Mouse (Mus musculus) spleen, postnatal 14 days (tissue): Measurements from ENCODE around the gene Procr.
"Not testable (repeated sequence)": the region's sequence is repeated elsewhere in the genome, so short reads cannot be mapped to it uniquely, and the experiment has no call there.

ENCODE experiments used
- DNase-seq, 2 experiments: peaks; one replicate each; pipeline ENCODE4 v3.0.0; 2021 to 2022; ENCODE audit warnings: low spot score in 2 of 2

Gene Procr

DNA sequence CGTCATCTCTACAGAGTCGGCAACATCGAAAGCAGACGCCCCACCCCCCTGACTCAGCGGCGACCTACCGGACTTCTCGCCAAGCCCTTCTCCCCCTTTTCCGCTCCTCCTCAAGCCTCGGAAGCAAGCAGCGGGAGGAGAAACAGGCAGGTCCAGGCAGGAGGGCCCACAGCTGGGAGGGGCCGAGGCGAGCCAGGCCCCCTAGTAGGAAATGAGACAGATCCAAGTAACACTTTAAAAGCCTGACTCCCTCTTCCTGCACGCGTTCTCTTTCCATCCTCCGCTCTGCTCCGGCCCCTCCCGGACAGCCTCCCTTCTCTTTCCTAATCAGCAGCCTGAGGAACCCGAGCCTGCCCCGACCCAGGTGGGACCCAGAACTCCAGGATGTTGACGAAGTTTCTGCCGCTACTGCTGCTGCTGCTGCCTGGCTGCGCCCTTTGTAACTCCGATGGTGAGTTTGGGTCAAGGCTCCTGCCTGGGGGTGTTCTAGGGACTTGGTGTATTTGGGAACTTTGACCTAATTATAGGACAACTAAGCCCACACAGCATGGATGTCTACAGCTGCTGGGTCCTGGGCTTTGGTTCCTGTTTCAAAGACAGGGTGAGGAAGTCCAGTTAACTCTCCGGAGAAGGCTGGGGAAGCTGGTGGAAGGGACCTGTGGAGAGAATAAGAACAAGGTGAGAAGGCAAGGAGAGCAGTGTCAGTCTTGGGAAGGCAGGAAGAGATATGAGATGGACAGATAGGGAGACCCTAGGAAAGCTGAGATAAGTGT lies at the start of gene Procr:
Procr (plus strand) TSS at position 104 of the 773 bp plus-strand sequence.
- no peak for DNase-seq

DNA sequence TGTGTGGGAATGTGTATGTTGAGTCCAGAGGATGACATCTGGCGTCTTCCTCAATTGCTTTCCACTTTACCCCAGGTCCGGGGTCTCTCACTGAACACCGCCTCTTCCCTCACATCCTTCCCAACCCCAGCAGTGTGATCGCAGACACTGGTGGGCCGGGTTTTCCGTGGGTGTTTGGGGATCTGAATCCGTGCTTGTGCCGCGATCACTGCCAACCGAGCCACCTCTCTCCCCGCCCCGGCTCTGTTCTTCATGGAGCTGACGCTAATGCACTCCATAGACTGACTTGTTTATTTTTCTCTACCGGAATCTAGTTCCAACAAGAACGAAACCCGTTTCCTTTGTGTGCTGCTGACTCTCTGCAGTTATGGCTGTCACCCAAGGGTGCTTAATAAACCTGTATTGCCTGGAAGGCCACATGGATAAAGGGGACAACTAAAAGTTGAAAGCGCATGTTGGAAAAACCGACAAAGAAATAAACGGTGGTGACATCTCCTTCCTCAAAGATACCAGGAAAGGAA lies 49.5 kb upstream of the Procr start:
- DNase-seq, result no peak

DNA sequence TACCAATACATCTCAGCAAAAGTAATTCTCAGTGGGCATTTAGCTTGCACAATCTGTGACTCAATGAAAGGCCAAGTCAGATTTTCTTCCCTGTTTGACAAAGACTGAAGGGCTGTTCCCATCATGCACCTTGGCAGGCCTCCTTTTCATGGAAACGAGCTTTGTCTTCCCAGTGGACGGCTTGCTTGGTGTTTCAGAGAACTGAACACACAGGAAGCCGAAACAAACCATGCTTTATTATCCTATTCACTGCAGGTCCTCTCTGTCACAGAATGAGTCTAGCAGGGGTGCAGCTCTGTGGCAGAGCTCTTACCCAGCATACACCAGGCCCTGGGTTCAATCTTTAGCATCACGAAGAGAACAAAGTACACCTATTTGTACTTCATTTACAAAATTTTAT lies 47.3 kb upstream of the Procr start:
- DNase-seq, result no peak

DNA sequence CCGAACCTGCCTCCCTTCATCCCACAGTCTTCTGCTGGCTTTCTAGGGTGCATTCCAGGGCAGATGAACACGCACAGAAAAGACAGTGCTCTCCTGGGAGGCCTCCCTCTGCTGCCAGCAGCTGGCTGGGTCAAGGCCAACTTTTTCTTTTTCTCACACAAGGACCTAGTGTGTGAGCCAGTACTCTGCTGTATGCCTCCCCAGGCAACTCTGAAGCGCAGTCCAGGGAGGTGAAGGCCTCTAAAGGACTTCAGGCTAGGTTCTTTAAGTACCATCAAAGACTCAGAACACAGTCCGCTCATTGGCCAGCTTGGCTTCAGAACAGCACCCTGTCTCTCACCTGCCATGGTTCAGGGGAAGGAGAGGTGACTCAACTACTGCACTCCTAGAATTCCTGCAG lies 43.7 kb upstream of the Procr start:
- DNase-seq, result no peak

GRCm38 (mm10) chr2:155710557-155710956 lies 40.4 kb upstream of the Procr start:
- no peak for DNase-seq

- no peak for DNase-seq
Measured at GRCm38 (mm10) chr2:155717082-155717990, 33.6 kb upstream of the Procr start.

GRCm38 (mm10) chr2:155720585-155720984 lies 30.3 kb upstream of the Procr start:
- no peak for DNase-seq

GRCm38 (mm10) chr2:155724036-155724435 lies 26.9 kb upstream of the Procr start:
- DNase-seq, result no peak

GRCm38 (mm10) chr2:155724526-155724925 lies 26.4 kb upstream of the Procr start:
- DNase-seq, result no peak

GRCm38 (mm10) chr2:155726302-155726701 lies 24.6 kb upstream of the Procr start:
- DNase-seq, result no peak

- DNase-seq, result no peak
Measured at GRCm38 (mm10) chr2:155727764-155728395, 23.0 kb upstream of the Procr start.

DNA sequence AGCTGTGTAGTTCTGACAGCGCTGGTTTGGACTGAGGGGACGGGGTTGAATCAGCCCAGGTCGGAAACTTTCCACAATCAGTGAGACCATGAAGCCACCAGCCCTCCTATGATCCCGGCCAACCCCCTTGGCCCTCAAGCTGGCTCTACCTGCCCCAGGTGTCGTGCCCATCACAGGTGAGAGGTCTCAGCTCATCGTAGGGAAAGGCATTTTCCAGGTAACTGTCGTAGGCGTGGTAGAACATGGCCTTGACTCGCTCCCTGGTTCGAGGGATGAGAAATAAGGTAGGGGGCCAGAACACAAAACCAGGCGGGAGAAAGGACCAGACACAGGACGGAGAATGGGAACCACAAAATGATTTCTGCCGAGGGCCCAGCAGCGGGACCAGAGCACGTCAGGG lies 22.2 kb upstream of the Procr start:
- DNase-seq, result no peak

GRCm38 (mm10) chr2:155729158-155729645 lies 21.7 kb upstream of the Procr start, which contains the start of gene Edem2:
Gene Edem2 (minus strand): TSS chr2:155729475.
- DNase-seq, result peak; percentile 76 to 85

- no peak for DNase-seq
Measured at GRCm38 (mm10) chr2:155735080-155735479, 15.8 kb upstream of the Procr start.

DNA sequence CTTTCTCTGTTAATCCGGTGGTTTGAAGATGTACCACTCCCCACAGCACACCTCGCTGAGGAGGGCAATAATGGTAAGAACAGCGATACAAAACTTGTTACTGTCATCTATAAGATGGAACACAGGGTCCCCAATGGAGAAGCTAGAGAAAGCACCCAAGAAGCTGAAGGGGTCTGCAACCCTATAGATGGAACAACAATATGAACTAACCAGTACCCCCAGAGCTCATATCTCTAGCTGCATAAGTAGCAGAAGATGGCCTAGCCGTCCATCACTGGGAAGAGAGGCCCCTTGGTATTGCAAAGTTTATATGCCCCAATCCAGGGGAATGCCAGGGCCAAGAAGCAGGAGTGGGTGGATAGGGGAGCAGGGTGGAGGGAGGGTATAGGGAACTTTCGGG lies 15.2 kb upstream of the Procr start, which contains the start of gene Gm17581:
Gm17581 (minus strand) TSS at position 101 of the 400 bp plus-strand sequence.
- not testable (repeated sequence) for DNase-seq

DNA sequence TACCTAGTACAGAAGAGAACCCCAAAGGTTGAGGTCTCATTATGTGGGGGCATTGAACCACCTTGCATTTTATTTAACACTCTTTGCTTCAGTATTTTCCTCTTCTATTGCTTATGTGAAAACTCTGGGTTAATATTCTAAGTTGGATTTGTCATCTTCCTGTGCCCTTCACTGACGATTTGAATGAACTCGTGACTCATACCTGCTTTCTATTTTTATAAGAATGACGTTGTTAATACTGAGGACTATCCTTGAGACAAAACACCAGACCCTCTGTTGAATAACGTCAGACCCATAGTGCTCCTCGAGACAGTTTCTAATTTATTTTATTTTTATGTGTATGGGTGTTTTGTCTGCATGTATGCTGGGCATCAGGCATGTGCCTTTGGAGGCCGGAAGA lies 14.0 kb upstream of the Procr start:
- DNase-seq, result no peak

DNA sequence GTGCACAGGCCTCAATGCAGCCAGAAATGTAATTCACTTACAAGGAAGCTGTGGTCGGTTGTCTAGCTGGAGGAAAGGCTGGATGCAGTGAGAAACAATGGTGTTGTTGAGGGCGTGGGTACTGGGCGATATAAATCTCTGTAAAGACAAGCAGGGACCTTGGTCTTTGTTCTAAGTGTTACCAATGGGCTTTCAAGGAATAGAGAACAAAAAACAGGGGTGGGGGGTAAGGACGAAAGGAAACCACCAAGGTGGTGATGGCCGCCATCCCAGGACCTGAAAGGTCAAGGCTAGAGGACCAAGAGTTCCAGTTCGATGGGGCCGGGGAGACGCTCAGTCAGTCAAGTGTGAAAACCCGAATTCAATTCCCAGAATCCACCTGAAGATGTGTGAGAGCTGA lies 13.1 kb upstream of the Procr start:
- DNase-seq, result no peak

DNA sequence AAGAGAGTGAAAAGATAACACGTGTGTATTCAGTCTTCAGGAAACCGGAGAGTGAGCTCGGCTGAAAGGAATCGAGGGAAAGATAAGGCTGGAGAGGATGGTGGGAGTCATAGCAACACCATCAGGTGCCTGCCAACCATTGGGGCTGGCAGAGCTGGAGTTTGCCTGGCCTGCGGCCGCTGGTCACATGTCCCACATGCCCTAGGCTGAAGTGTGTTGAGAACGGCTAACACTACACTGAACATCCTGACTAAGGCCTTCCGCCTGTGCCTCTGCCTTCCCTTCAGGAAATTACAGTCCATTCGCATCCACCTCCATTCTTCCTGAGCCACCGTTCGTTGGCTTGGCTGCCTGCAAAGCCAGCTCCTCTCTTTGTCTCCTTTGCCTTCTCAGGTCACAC lies 8.7 kb upstream of the Procr start:
- DNase-seq, result no peak

GRCm38 (mm10) chr2:155742931-155743337 lies 8.0 kb upstream of the Procr start:
- no peak for DNase-seq

DNA sequence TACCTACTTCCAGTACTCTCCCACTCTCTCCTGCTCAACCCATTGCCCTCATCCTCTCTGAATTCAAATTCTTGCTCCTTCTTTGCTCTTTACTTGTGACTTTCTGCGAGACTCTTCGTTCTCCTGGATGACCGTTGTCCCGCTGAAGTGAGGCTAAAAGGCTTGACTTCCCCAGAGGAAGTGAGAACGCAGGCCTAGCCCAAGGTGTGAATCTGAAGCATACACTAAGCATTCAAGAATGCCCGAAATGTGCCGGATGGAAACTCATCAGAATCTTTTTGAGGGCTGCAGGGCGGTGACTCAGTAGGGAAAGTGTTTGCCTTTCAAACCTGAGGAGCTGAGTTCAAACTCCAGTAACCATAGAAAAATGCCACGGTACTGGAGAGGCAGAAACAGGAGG lies 7.6 kb upstream of the Procr start:
- DNase-seq, result no peak

GRCm38 (mm10) chr2:155745487-155745886 lies 5.4 kb upstream of the Procr start:
- DNase-seq, result no peak

GRCm38 (mm10) chr2:155749394-155749793 lies 1.5 kb upstream of the Procr start:
- DNase-seq, result no peak
